Mouse (Mus musculus): ENCODE data around the gene Gja3. TPM values are rescaled to one million over a fixed set of nuclear protein-coding genes. Genes with fewer than 3 reads are reported as not detected.
"Not testable (repeated sequence)": the region's sequence is repeated elsewhere in the genome, so short reads cannot be mapped to it uniquely, and the experiment has no call there.

Gja3 gene
- polyA plus RNA-seq, 1 experiment from 2014 or later: 0.34 TPM

GRCm38 (mm10) chr14:57069906-57070305 lies 12.0 kb upstream of the Gja3 start:
- WGBS: 0% methylated on average over 2 of the region's 2 CpGs

GRCm38 (mm10) chr14:57066053-57066452 lies 8.2 kb upstream of the Gja3 start:
- no peaks in the 10 kb centered on the region for H3K9me3 ChIP-seq (replicated peaks; ENCODE audit: control insufficient read depth, low read length)
- no peak overlapping the region for H3K9ac ChIP-seq (replicated peaks; ENCODE audit: low read length)
- no peaks in the 10 kb centered on the region for H3K4me1 ChIP-seq (ENCODE audit: control insufficient read depth, insufficient read depth, low read length)
- H3K4me2 ChIP-seq (ENCODE audit: low read depth, low read length): no peak overlapping the region
- no peak overlapping the region for H3K4me3 ChIP-seq (ENCODE audit: low read depth, low read length)
- H3K27ac ChIP-seq (replicated peaks; ENCODE audit: low read depth, low read length): no peak overlapping the region
- H3K36me3 ChIP-seq (replicated peaks; ENCODE audit: control insufficient read depth, insufficient read depth, low read depth, low read length): no peaks in the 10 kb centered on the region
- DNase-seq (ENCODE audit: low spot score) (no peak), ATAC-seq (replicated peaks; ENCODE audit: insufficient number of reproducible peaks, low FRiP score, low TSS enrichment, low read depth) (no peak)
- H3K27me3 ChIP-seq (ENCODE audit: control insufficient read depth, insufficient read depth, low read length): no peaks in the 10 kb centered on the region

More at GRCm38 (mm10) chr14:57069906-57070305, 12.0 kb upstream of the Gja3 start:
- ATAC-seq (replicated peaks; ENCODE audit: insufficient number of reproducible peaks, low FRiP score, low TSS enrichment, low read depth); H3K9me3 ChIP-seq (replicated peaks; ENCODE audit: control insufficient read depth, low read length); H3K4me1 ChIP-seq (ENCODE audit: control insufficient read depth, insufficient read depth, low read length); H3K9ac ChIP-seq (replicated peaks; ENCODE audit: low read length); H3K4me3 ChIP-seq (ENCODE audit: low read depth, low read length); H3K27me3 ChIP-seq (ENCODE audit: control insufficient read depth, insufficient read depth, low read length); H3K36me3 ChIP-seq (replicated peaks; ENCODE audit: control insufficient read depth, insufficient read depth, low read depth, low read length); H3K4me2 ChIP-seq (ENCODE audit: low read depth, low read length); H3K27ac ChIP-seq (replicated peaks; ENCODE audit: low read depth, low read length): not testable (repeated sequence)
- DNase-seq (ENCODE audit: low spot score): peak; percentile 70

GRCm38 (mm10) chr14:57060052-57060451 lies 2.2 kb upstream of the Gja3 start:
- not testable (repeated sequence) for ATAC-seq (replicated peaks; ENCODE audit: insufficient number of reproducible peaks, low FRiP score, low TSS enrichment, low read depth); H3K4me3 ChIP-seq (ENCODE audit: low read depth, low read length); H3K9me3 ChIP-seq (replicated peaks; ENCODE audit: control insufficient read depth, low read length); H3K36me3 ChIP-seq (replicated peaks; ENCODE audit: control insufficient read depth, insufficient read depth, low read depth, low read length); H3K9ac ChIP-seq (replicated peaks; ENCODE audit: low read length); H3K4me2 ChIP-seq (ENCODE audit: low read depth, low read length); H3K27ac ChIP-seq (replicated peaks; ENCODE audit: low read depth, low read length); H3K4me1 ChIP-seq (ENCODE audit: control insufficient read depth, insufficient read depth, low read length)
- peak; percentile 76 for DNase-seq (ENCODE audit: low spot score)
- 0% methylated on average over 1 of the region's 1 CpGs for WGBS
- peaks cover 24% of the 10 kb centered on the region for H3K27me3 ChIP-seq (ENCODE audit: control insufficient read depth, insufficient read depth, low read length)

- Histone ChIP-seq H3K36me3 (replicated peaks; ENCODE audit: control insufficient read depth, insufficient read depth, low read depth, low read length) (no peaks in the 10 kb centered on the region), H3K9me3 (replicated peaks; ENCODE audit: control insufficient read depth, low read length) (no peaks in the 10 kb centered on the region), H3K4me2 (ENCODE audit: low read depth, low read length) (peak overlapping the region; percentile 91), H3K9ac (replicated peaks; ENCODE audit: low read length) (no peak overlapping the region), H3K27me3 (ENCODE audit: control insufficient read depth, insufficient read depth, low read length) (peaks cover 24% of the 10 kb centered on the region), H3K4me1 (ENCODE audit: control insufficient read depth, insufficient read depth, low read length) (no peaks in the 10 kb centered on the region; the same call in 1 of the 2 replicates), H3K4me3 (ENCODE audit: low read depth, low read length) (peak overlapping the region; percentile 48), H3K27ac (replicated peaks; ENCODE audit: low read depth, low read length) (no peak overlapping the region)
- no peak for DNase-seq (ENCODE audit: low spot score)
- ATAC-seq (replicated peaks; ENCODE audit: insufficient number of reproducible peaks, low FRiP score, low TSS enrichment, low read depth): no peak
- WGBS: 4% methylated on average over 19 of the region's 19 CpGs
These were observed 717 bp downstream of the Gja3 start for GRCm38 (mm10) chr14:57057204-57057562.

GRCm38 (mm10) chr14:57052713-57053112 lies 5.2 kb downstream of the Gja3 start:
- Histone ChIP-seq H3K4me1 (ENCODE audit: control insufficient read depth, insufficient read depth, low read length) (no peaks in the 10 kb centered on the region; the same call in 1 of the 2 replicates), H3K36me3 (replicated peaks; ENCODE audit: control insufficient read depth, insufficient read depth, low read depth, low read length) (no peaks in the 10 kb centered on the region), H3K4me2 (ENCODE audit: low read depth, low read length) (no peak overlapping the region), H3K4me3 (ENCODE audit: low read depth, low read length) (no peak overlapping the region), H3K27me3 (ENCODE audit: control insufficient read depth, insufficient read depth, low read length) (peaks cover 15% of the 10 kb centered on the region), H3K9me3 (replicated peaks; ENCODE audit: control insufficient read depth, low read length) (no peaks in the 10 kb centered on the region), H3K27ac (replicated peaks; ENCODE audit: low read depth, low read length) (no peak overlapping the region), H3K9ac (replicated peaks; ENCODE audit: low read length) (no peak overlapping the region)
- WGBS: 64% methylated on average over 6 of the region's 6 CpGs
- DNase-seq (ENCODE audit: low spot score): no peak
- ATAC-seq (replicated peaks; ENCODE audit: insufficient number of reproducible peaks, low FRiP score, low TSS enrichment, low read depth): no peak

GRCm38 (mm10) chr14:57043863-57044262 lies 14.0 kb downstream of the Gja3 start:
- DNase-seq (ENCODE audit: low spot score): no peak
- no peak overlapping the region for H3K4me2 ChIP-seq (ENCODE audit: low read depth, low read length)
- no peaks in the 10 kb centered on the region for H3K4me1 ChIP-seq (ENCODE audit: control insufficient read depth, insufficient read depth, low read length)
- no peaks in the 10 kb centered on the region for H3K36me3 ChIP-seq (replicated peaks; ENCODE audit: control insufficient read depth, insufficient read depth, low read depth, low read length)
- H3K4me3 ChIP-seq (ENCODE audit: low read depth, low read length): no peak overlapping the region
- WGBS: 87% methylated on average over 6 of the region's 6 CpGs
- H3K9me3 ChIP-seq (replicated peaks; ENCODE audit: control insufficient read depth, low read length): no peaks in the 10 kb centered on the region
- no peak overlapping the region for H3K9ac ChIP-seq (replicated peaks; ENCODE audit: low read length)
- no peak for ATAC-seq (replicated peaks; ENCODE audit: insufficient number of reproducible peaks, low FRiP score, low TSS enrichment, low read depth)
- H3K27me3 ChIP-seq (ENCODE audit: control insufficient read depth, insufficient read depth, low read length): no peaks in the 10 kb centered on the region
- no peak overlapping the region for H3K27ac ChIP-seq (replicated peaks; ENCODE audit: low read depth, low read length)

- H3K27me3 ChIP-seq (ENCODE audit: control insufficient read depth, insufficient read depth, low read length): no peaks in the 10 kb centered on the region
- H3K27ac ChIP-seq (replicated peaks; ENCODE audit: low read depth, low read length): no peak overlapping the region
- H3K4me2 ChIP-seq (ENCODE audit: low read depth, low read length): no peak overlapping the region
- 86% methylated on average over 1 of the region's 1 CpGs for WGBS
- no peak overlapping the region for H3K4me3 ChIP-seq (ENCODE audit: low read depth, low read length)
- no peak overlapping the region for H3K9ac ChIP-seq (replicated peaks; ENCODE audit: low read length)
- DNase-seq (ENCODE audit: low spot score) (no peak), ATAC-seq (replicated peaks; ENCODE audit: insufficient number of reproducible peaks, low FRiP score, low TSS enrichment, low read depth) (no peak)
- no peaks in the 10 kb centered on the region for H3K9me3 ChIP-seq (replicated peaks; ENCODE audit: control insufficient read depth, low read length)
- H3K4me1 ChIP-seq (ENCODE audit: control insufficient read depth, insufficient read depth, low read length): no peaks in the 10 kb centered on the region
- no peaks in the 10 kb centered on the region for H3K36me3 ChIP-seq (replicated peaks; ENCODE audit: control insufficient read depth, insufficient read depth, low read depth, low read length)
These were observed 16.5 kb downstream of the Gja3 start for GRCm38 (mm10) chr14:57041439-57041838.

GRCm38 (mm10) chr14:57034926-57035498 lies 22.9 kb downstream of the Gja3 start:
- no peak for DNase-seq (ENCODE audit: low spot score)
- WGBS: 79% methylated on average over 6 of the region's 6 CpGs
- H3K4me3 ChIP-seq (ENCODE audit: low read depth, low read length): no peak overlapping the region

More at GRCm38 (mm10) chr14:57034926-57035498, 22.9 kb downstream of the Gja3 start:
- Histone ChIP-seq H3K4me2 (ENCODE audit: low read depth, low read length) (no peak overlapping the region), H3K9ac (replicated peaks; ENCODE audit: low read length) (no peak overlapping the region), H3K27ac (replicated peaks; ENCODE audit: low read depth, low read length) (no peak overlapping the region), H3K9me3 (replicated peaks; ENCODE audit: control insufficient read depth, low read length) (no peaks in the 10 kb centered on the region), H3K36me3 (replicated peaks; ENCODE audit: control insufficient read depth, insufficient read depth, low read depth, low read length) (no peaks in the 10 kb centered on the region), H3K4me1 (ENCODE audit: control insufficient read depth, insufficient read depth, low read length) (no peaks in the 10 kb centered on the region), H3K27me3 (ENCODE audit: control insufficient read depth, insufficient read depth, low read length) (no peaks in the 10 kb centered on the region)
- no peak for ATAC-seq (replicated peaks; ENCODE audit: insufficient number of reproducible peaks, low FRiP score, low TSS enrichment, low read depth)
